ENCODE assay signal across 8 mouse cellular contexts in genomic region chr3:88422020-88422720, GRCm38 (mm10). TPM values are rescaled to one million over a fixed set of nuclear protein-coding genes. Genes with fewer than 3 reads are reported as not detected.
DNase-seq lines count a peak whose midpoint lies in the region; ATAC-seq and TF ChIP-seq lines count a peak whose summit lies in the region.

No protein-coding gene starts in this region.

- TF ChIP-seq CTCF in forebrain, postnatal 0 days (IDR thresholded peaks at IDR 0.05; ENCODE audit: low read depth) = no peak
- no peak for TF ChIP-seq CTCF in Patski (IDR thresholded peaks at IDR 0.05)
- 0 out of 2 replicates have a peak, but pooled peaks have one; percentile 30 for TF ChIP-seq CTCF in lung, embryonic 14.5 days (IDR thresholded peaks at IDR 0.05; ENCODE audit: low read depth)
- no peak for TF ChIP-seq CTCF in olfactory bulb, adult 2 months (IDR thresholded peaks at IDR 0.05; ENCODE audit: insufficient read depth, low read depth, low read length)

- no peak overlapping the region; the same call in 1 of the 2 replicates for H3K9ac ChIP-seq in forebrain, postnatal 0 days
- peak overlapping the region; percentile 13; the same call in 1 of the 2 replicates for H3K9ac ChIP-seq in hindbrain, embryonic 12.5 days
- no peak overlapping the region; the same call in 1 of the 2 replicates for H3K9ac ChIP-seq in lung, embryonic 14.5 days

- 0 out of 2 replicates have a peak overlapping the region, but pooled peaks have one; percentile 6 for H3K4me3 ChIP-seq in forebrain, embryonic 10.5 days
- H3K4me3 ChIP-seq in forebrain, postnatal 0 days (ENCODE audit: low read depth, low read length) = no peak overlapping the region
- no peak overlapping the region for H3K4me3 ChIP-seq in hindbrain, embryonic 12.5 days
- H3K4me3 ChIP-seq in lung, embryonic 14.5 days (ENCODE audit: low read depth, low read length) = no peak overlapping the region
- no peak overlapping the region for H3K4me3 ChIP-seq in olfactory bulb, adult 2 months (ENCODE audit: insufficient read depth, low read depth, low read length)

- CTCF ChIA-PET in Patski (lab: Charles Lee) = interaction anchor here (0.9 to 4.8 kb wide), 7 partner anchors 10 to 100 kb away, joined by 3 to 35 read pairs (median 5); partner anchors contain the start of gene Pmf1

- 44% methylated on average over 9 of the region's 9 CpGs for WGBS in forebrain, embryonic 10.5 days
- WGBS in forebrain, postnatal 0 days = 31% methylated on average over 9 of the region's 9 CpGs
- 26% methylated on average over 9 of the region's 9 CpGs for WGBS in hindbrain, embryonic 12.5 days
- WGBS in lung, embryonic 14.5 days = 23% methylated on average over 9 of the region's 9 CpGs
- 20% methylated on average over 9 of the region's 9 CpGs for WGBS in olfactory bulb, adult 2 months

- no peak for DNase-seq in forebrain, embryonic 10.5 days (ENCODE audit: extremely low spot score, low spot score)
- DNase-seq in forebrain, postnatal 0 days = no peak
- DNase-seq in Patski (ENCODE audit: low read depth, low spot score) = peak; percentile 70
- DNase-seq in lung, embryonic 14.5 days = no peak
- no peak for DNase-seq in adrenal gland, adult (ENCODE audit: inconsistent age in 2 of 2, low spot score in 1 of 2)

- no peak for TF ChIP-seq POLR2A in olfactory bulb, adult 2 months (IDR thresholded peaks at IDR 0.05; ENCODE audit: insufficient read depth, low read depth, low read length)

- no peak overlapping the region for H3K27ac ChIP-seq in forebrain, embryonic 10.5 days
- H3K27ac ChIP-seq in forebrain, postnatal 0 days (ENCODE audit: low read depth, low read length) = no peak overlapping the region
- H3K27ac ChIP-seq in hindbrain, embryonic 12.5 days = no peak overlapping the region
- 0 out of 2 replicates have a peak overlapping the region, but pooled peaks have one; percentile 6 for H3K27ac ChIP-seq in lung, embryonic 14.5 days (ENCODE audit: low read depth)
- H3K27ac ChIP-seq in olfactory bulb, adult 2 months (ENCODE audit: insufficient read depth, low read depth, low read length) = peak overlapping the region; percentile 19; the same call in 1 of the 2 replicates

- H3K4me2 ChIP-seq in forebrain, postnatal 0 days (ENCODE audit: low read depth) = no peak overlapping the region
- H3K4me2 ChIP-seq in hindbrain, embryonic 12.5 days (replicated peaks) = no peak overlapping the region
- H3K4me2 ChIP-seq in lung, embryonic 14.5 days = no peak overlapping the region

- no peaks in the 10 kb centered on the region for H3K27me3 ChIP-seq in forebrain, embryonic 10.5 days (ENCODE audit: poor library complexity, severe bottlenecking)
- H3K27me3 ChIP-seq in forebrain, postnatal 0 days (ENCODE audit: insufficient read depth, low read length) = no peaks in the 10 kb centered on the region
- no peaks in the 10 kb centered on the region for H3K27me3 ChIP-seq in Patski
- H3K27me3 ChIP-seq in hindbrain, embryonic 12.5 days = no peaks in the 10 kb centered on the region
- no peaks in the 10 kb centered on the region for H3K27me3 ChIP-seq in lung, embryonic 14.5 days (ENCODE audit: insufficient read depth, low read length)

- in situ Hi-C loops in Patski (cut with MboI; ENCODE audit: low pct_unique_long_range_greater_than_20kb) = no loop called here

- POLR2A ChIA-PET in Patski (lab: Charles Lee) = interaction anchor here (1.2 to 1.4 kb wide), 3 partner anchors 12 to 16 kb away, joined by 3 to 4 read pairs (median 3); partner anchors contain the start of gene Pmf1

- ATAC-seq in forebrain, postnatal 0 days = no peak
- peak; percentile 22 for ATAC-seq in Patski
- no peak for ATAC-seq in hindbrain, embryonic 12.5 days (ENCODE audit: low FRiP score)
- no peak for ATAC-seq in lung, embryonic 14.5 days (ENCODE audit: insufficient read depth)
- no peak for ATAC-seq in CD4-positive, CD25-positive, alpha-beta regulatory T cell, adult 4 months

- H3K36me3 ChIP-seq in forebrain, embryonic 10.5 days (replicated peaks) = peaks cover 49% of the 10 kb centered on the region
- peaks cover 37% of the 10 kb centered on the region for H3K36me3 ChIP-seq in forebrain, postnatal 0 days (ENCODE audit: insufficient read depth)
- H3K36me3 ChIP-seq in hindbrain, embryonic 12.5 days = peaks cover 43% of the 10 kb centered on the region
- H3K36me3 ChIP-seq in lung, embryonic 14.5 days (ENCODE audit: insufficient read depth) = peaks cover 41% of the 10 kb centered on the region

- H3K9me3 ChIP-seq in forebrain, embryonic 10.5 days = no peaks in the 10 kb centered on the region
- H3K9me3 ChIP-seq in forebrain, postnatal 0 days (ENCODE audit: low read length) = no peaks in the 10 kb centered on the region
- no peaks in the 10 kb centered on the region for H3K9me3 ChIP-seq in hindbrain, embryonic 12.5 days (replicated peaks)
- H3K9me3 ChIP-seq in lung, embryonic 14.5 days (ENCODE audit: low read depth, low read length) = no peaks in the 10 kb centered on the region

- H3K4me1 ChIP-seq in forebrain, embryonic 10.5 days = peaks cover 33% of the 10 kb centered on the region
- H3K4me1 ChIP-seq in forebrain, postnatal 0 days (ENCODE audit: insufficient read depth) = peaks cover 15% of the 10 kb centered on the region
- H3K4me1 ChIP-seq in hindbrain, embryonic 12.5 days = peaks cover 28% of the 10 kb centered on the region
- peaks cover 9% of the 10 kb centered on the region; the same call in 1 of the 2 replicates for H3K4me1 ChIP-seq in lung, embryonic 14.5 days (ENCODE audit: insufficient read depth)
- H3K4me1 ChIP-seq in olfactory bulb, adult 2 months (ENCODE audit: control insufficient read depth, insufficient read depth, low read length) = peaks cover 32% of the 10 kb centered on the region

RNA-seq across cellular contexts. Expression of gene Slc25a44, which starts 2.8 kb away (rescaled TPM):
- polyA plus RNA-seq in forebrain, embryonic 10.5 days (2016; fragmentation: Nextera tagmentation; extraction: Ambion mirVana) = 17.9 and 20.0 TPM in 2 replicates
- total RNA-seq in forebrain, postnatal 0 days (2014; rRNA removed) = 51.4 and 63.3 TPM in 2 replicates
- polyA plus RNA-seq in forebrain, postnatal 0 days (2015; fragmentation: Nextera tagmentation; extraction: Ambion mirVana) = 35.6 and 36.9 TPM in 2 replicates
- polyA plus RNA-seq in Patski (2021) = 42.6 TPM
- polyA plus RNA-seq in hindbrain, embryonic 12.5 days (2016; fragmentation: Nextera tagmentation; extraction: Ambion mirVana) = 24.9 and 25.9 TPM in 2 replicates
- polyA plus RNA-seq in lung, embryonic 14.5 days (2014; fragmentation: Nextera tagmentation; extraction: Ambion mirVana) = 16.6 and 18.3 TPM in 2 replicates
- polyA plus RNA-seq in olfactory bulb, adult 2 months (2012; ENCODE audit: insufficient read depth, insufficient read length, low replicate concordance, missing spikeins) = not detected in 2 replicates
- 10 to 100 TPM; 17.5 to 18.5 TPM for polyA plus RNA-seq in CD4-positive, CD25-positive, alpha-beta regulatory T cell, adult 4 months (2017; shearing (Covaris generic))

RNA-seq across cellular contexts. Expression of gene Pmf1, which starts 12.0 kb away (rescaled TPM):
- 177 and 181 TPM in 2 replicates for polyA plus RNA-seq in forebrain, embryonic 10.5 days (2016; fragmentation: Nextera tagmentation; extraction: Ambion mirVana)
- 22.5 and 23.8 TPM in 2 replicates for total RNA-seq in forebrain, postnatal 0 days (2014; rRNA removed)
- 27.4 and 30.5 TPM in 2 replicates for polyA plus RNA-seq in forebrain, postnatal 0 days (2015; fragmentation: Nextera tagmentation; extraction: Ambion mirVana)
- polyA plus RNA-seq in Patski (2021) = 80.1 TPM
- 73.3 and 82.3 TPM in 2 replicates for polyA plus RNA-seq in hindbrain, embryonic 12.5 days (2016; fragmentation: Nextera tagmentation; extraction: Ambion mirVana)
- 162 and 173 TPM in 2 replicates for polyA plus RNA-seq in lung, embryonic 14.5 days (2014; fragmentation: Nextera tagmentation; extraction: Ambion mirVana)
- polyA plus RNA-seq in olfactory bulb, adult 2 months (2012; ENCODE audit: insufficient read depth, insufficient read length, low replicate concordance, missing spikeins) = not detected in 2 replicates
- 10 to 100 TPM; 37.2 to 52.9 TPM for polyA plus RNA-seq in CD4-positive, CD25-positive, alpha-beta regulatory T cell, adult 4 months (2017; shearing (Covaris generic))

RNA-seq across cellular contexts. Expression of gene Bglap, which starts 37.9 kb away (rescaled TPM):
- 0.84 TPM in 1 of 2 replicates, not detected in the other for polyA plus RNA-seq in forebrain, embryonic 10.5 days (2016; fragmentation: Nextera tagmentation; extraction: Ambion mirVana)
- 0.76 TPM in 1 of 2 replicates, not detected in the other for total RNA-seq in forebrain, postnatal 0 days (2014; rRNA removed)
- polyA plus RNA-seq in forebrain, postnatal 0 days (2015; fragmentation: Nextera tagmentation; extraction: Ambion mirVana) = not detected in 2 replicates
- 0.22 TPM for polyA plus RNA-seq in Patski (2021)
- not detected in 2 replicates for polyA plus RNA-seq in hindbrain, embryonic 12.5 days (2016; fragmentation: Nextera tagmentation; extraction: Ambion mirVana)
- polyA plus RNA-seq in lung, embryonic 14.5 days (2014; fragmentation: Nextera tagmentation; extraction: Ambion mirVana) = not detected in 2 replicates
- polyA plus RNA-seq in olfactory bulb, adult 2 months (2012; ENCODE audit: insufficient read depth, insufficient read length, low replicate concordance, missing spikeins) = not detected in 2 replicates
- polyA plus RNA-seq in CD4-positive, CD25-positive, alpha-beta regulatory T cell, adult 4 months (2017; shearing (Covaris generic)) = not detected

RNA-seq across cellular contexts. Expression of gene Sema4a, which starts 38.8 kb away (rescaled TPM):
- polyA plus RNA-seq in forebrain, embryonic 10.5 days (2016; fragmentation: Nextera tagmentation; extraction: Ambion mirVana) = 5.9 and 6.7 TPM in 2 replicates
- total RNA-seq in forebrain, postnatal 0 days (2014; rRNA removed) = 31.5 and 33.0 TPM in 2 replicates
- 19.1 and 25.8 TPM in 2 replicates for polyA plus RNA-seq in forebrain, postnatal 0 days (2015; fragmentation: Nextera tagmentation; extraction: Ambion mirVana)
- 6.6 TPM for polyA plus RNA-seq in Patski (2021)
- 17.1 and 18.4 TPM in 2 replicates for polyA plus RNA-seq in hindbrain, embryonic 12.5 days (2016; fragmentation: Nextera tagmentation; extraction: Ambion mirVana)
- 2.8 TPM in 2 replicates for polyA plus RNA-seq in lung, embryonic 14.5 days (2014; fragmentation: Nextera tagmentation; extraction: Ambion mirVana)
- not detected in 2 replicates for polyA plus RNA-seq in olfactory bulb, adult 2 months (2012; ENCODE audit: insufficient read depth, insufficient read length, low replicate concordance, missing spikeins)
- polyA plus RNA-seq in CD4-positive, CD25-positive, alpha-beta regulatory T cell, adult 4 months (2017; shearing (Covaris generic)) = 10 to 100 TPM; 17.6 to 32.8 TPM

RNA-seq across cellular contexts. Expression of gene Bglap2, which starts 43.7 kb away (rescaled TPM):
- not detected in 2 replicates for polyA plus RNA-seq in forebrain, embryonic 10.5 days (2016; fragmentation: Nextera tagmentation; extraction: Ambion mirVana)
- 9.2 TPM in 1 of 2 replicates, not detected in the other for total RNA-seq in forebrain, postnatal 0 days (2014; rRNA removed)
- polyA plus RNA-seq in forebrain, postnatal 0 days (2015; fragmentation: Nextera tagmentation; extraction: Ambion mirVana) = not detected in 2 replicates
- not detected for polyA plus RNA-seq in Patski (2021)
- not detected in 2 replicates for polyA plus RNA-seq in hindbrain, embryonic 12.5 days (2016; fragmentation: Nextera tagmentation; extraction: Ambion mirVana)
- not detected in 2 replicates for polyA plus RNA-seq in lung, embryonic 14.5 days (2014; fragmentation: Nextera tagmentation; extraction: Ambion mirVana)
- polyA plus RNA-seq in olfactory bulb, adult 2 months (2012; ENCODE audit: insufficient read depth, insufficient read length, low replicate concordance, missing spikeins) = not detected in 2 replicates
- not detected for polyA plus RNA-seq in CD4-positive, CD25-positive, alpha-beta regulatory T cell, adult 4 months (2017; shearing (Covaris generic))

Comparison
In these comparisons a context has a peak if more than half of its experiments do, and no peak if none do; other contexts are left out.
1. H3K27ac ChIP-seq: peak in lung, embryonic 14.5 days (single experiment) and olfactory bulb, adult 2 months (single experiment); none in forebrain, embryonic 10.5 days (single experiment), forebrain, postnatal 0 days (single experiment) and hindbrain, embryonic 12.5 days (single experiment).